Mouse (Mus musculus) retina, postnatal 7 days (tissue): ENCODE measurements around the gene Rnpepl1.
"Not testable (repeated sequence)": the region's sequence is repeated elsewhere in the genome, so short reads cannot be mapped to it uniquely, and the experiment has no call there.

Experiments
- DNase-seq: peaks from one replicate; pipeline ENCODE4 v3.0.0-alpha.2; 2012; ENCODE audit warnings: low read depth, low spot score

Gene Rnpepl1

GRCm38 (mm10) chr1:92937797-92938196 lies 27.2 kb downstream of the Rnpepl1 start:
- no peak for DNase-seq

GRCm38 (mm10) chr1:92939746-92940145 lies 29.2 kb downstream of the Rnpepl1 start:
- DNase-seq: no peak

- no peak for DNase-seq
Observed at GRCm38 (mm10) chr1:92943219-92943989, 32.8 kb downstream of the Rnpepl1 start.

GRCm38 (mm10) chr1:92947966-92948365 lies 37.4 kb downstream of the Rnpepl1 start:
- DNase-seq: no peak

- no peak for DNase-seq
Observed at GRCm38 (mm10) chr1:92949426-92949825, 38.8 kb downstream of the Rnpepl1 start.

GRCm38 (mm10) chr1:92950607-92951006 lies 40.0 kb downstream of the Rnpepl1 start, which contains the start of gene Gpr35:
Gene Gpr35 (plus strand): TSS chr1:92950865.
- no peak for DNase-seq

- no peak for DNase-seq
Observed at GRCm38 (mm10) chr1:92953641-92954040, 43.1 kb downstream of the Rnpepl1 start.

- DNase-seq: not testable (repeated sequence)
Observed at GRCm38 (mm10) chr1:92956571-92957335, 46.2 kb downstream of the Rnpepl1 start.

- DNase-seq: no peak
Observed at GRCm38 (mm10) chr1:92958999-92959398, 48.4 kb downstream of the Rnpepl1 start.

GRCm38 (mm10) chr1:92970791-92971190 lies 60.2 kb downstream of the Rnpepl1 start:
- DNase-seq: not testable (repeated sequence)

- no peak for DNase-seq
Observed at GRCm38 (mm10) chr1:92971879-92972795, 61.6 kb downstream of the Rnpepl1 start.

GRCm38 (mm10) chr1:92972854-92973253 lies 62.3 kb downstream of the Rnpepl1 start:
- no peak for DNase-seq
